Mouse (Mus musculus): ENCODE data around the gene Plvap. TPM values are rescaled to one million over a fixed set of nuclear protein-coding genes. Genes with fewer than 3 reads are reported as not detected.

The Plvap gene
- polyA plus RNA-seq, 1 experiment from 2014 or later, result 35.3 TPM

DNA sequence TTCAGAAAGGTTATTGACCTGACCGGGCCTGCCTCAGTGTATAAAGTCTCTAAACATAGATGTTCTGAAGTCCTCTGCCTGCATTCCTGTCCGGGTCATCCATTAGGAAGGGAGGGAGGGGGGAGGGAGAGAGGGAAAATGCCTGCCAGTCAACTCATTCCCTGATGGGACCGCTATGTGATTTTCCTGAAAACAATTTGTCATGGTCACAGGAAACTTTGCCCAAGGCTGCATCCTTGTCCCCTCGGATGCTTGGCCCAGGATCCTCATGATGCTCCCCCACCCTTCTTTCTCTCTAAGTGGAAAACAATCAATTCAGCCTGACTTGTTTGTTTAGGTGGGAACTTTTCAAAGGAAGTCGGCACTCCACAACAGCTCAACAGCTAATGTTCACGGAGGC lies 5.2 kb upstream of the Plvap start:
- peak; percentile 51 for DNase-seq (ENCODE audit: low spot score)

DNA sequence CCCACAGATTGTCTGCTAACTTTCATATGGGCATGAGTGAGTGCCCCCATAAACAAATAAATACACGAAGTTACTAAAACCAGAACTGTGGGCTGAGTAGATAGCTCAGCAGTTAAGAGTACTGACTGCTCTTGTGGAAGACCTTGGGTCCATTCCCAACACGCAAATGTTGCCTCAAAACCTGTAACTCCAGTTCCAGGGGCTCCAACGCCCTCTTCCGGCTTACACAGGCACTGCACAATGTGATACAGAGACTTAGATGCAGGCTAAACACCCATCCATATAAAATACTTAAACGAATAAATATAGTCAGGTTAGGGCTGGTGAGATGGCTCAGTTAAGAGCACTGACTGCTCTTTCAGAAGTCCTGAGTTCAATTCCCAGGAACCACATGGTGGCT lies 3.5 kb upstream of the Plvap start:
- H3K9me3 ChIP-seq (ENCODE audit: control insufficient read depth, low read length), result no peaks in the 10 kb centered on the region
- peaks cover 5% of the 10 kb centered on the region; the same call in 1 of the 2 replicates for H3K4me1 ChIP-seq (replicated peaks; ENCODE audit: control insufficient read depth, insufficient read depth, low read length)
- H3K36me3 ChIP-seq (ENCODE audit: control insufficient read depth, insufficient read depth, low read length), result no peaks in the 10 kb centered on the region
- H3K27ac ChIP-seq (ENCODE audit: low read depth, low read length), result no peak overlapping the region
- WGBS, result 68% methylated on average over 5 of the region's 5 CpGs
- no peak for ATAC-seq (ENCODE audit: low FRiP score)
- no peak overlapping the region for H3K4me3 ChIP-seq (ENCODE audit: low read depth, low read length)
- DNase-seq (ENCODE audit: low spot score), result no peak
- H3K4me2 ChIP-seq (replicated peaks; ENCODE audit: low read depth, low read length), result no peak overlapping the region
- no peak overlapping the region for H3K9ac ChIP-seq (ENCODE audit: low read depth, low read length)
- peaks cover 2% of the 10 kb centered on the region; the same call in 1 of the 2 replicates for H3K27me3 ChIP-seq (ENCODE audit: control insufficient read depth, insufficient read depth, low read length)

More for the DNA sequence above, 5.2 kb upstream of the Plvap start:
- no peak overlapping the region for H3K27ac ChIP-seq (ENCODE audit: low read depth, low read length)
- no peaks in the 10 kb centered on the region for H3K9me3 ChIP-seq (ENCODE audit: control insufficient read depth, low read length)
- no peak overlapping the region for H3K4me2 ChIP-seq (replicated peaks; ENCODE audit: low read depth, low read length)
- peak; percentile 25; the same call in 1 of the 2 replicates for ATAC-seq (ENCODE audit: low FRiP score)
- H3K27me3 ChIP-seq (ENCODE audit: control insufficient read depth, insufficient read depth, low read length), result no peaks in the 10 kb centered on the region
- H3K4me1 ChIP-seq (replicated peaks; ENCODE audit: control insufficient read depth, insufficient read depth, low read length), result peaks cover 5% of the 10 kb centered on the region; the same call in 1 of the 2 replicates
- WGBS, result 10% methylated on average over 6 of the region's 6 CpGs
- no peaks in the 10 kb centered on the region for H3K36me3 ChIP-seq (ENCODE audit: control insufficient read depth, insufficient read depth, low read length)
- no peak overlapping the region for H3K4me3 ChIP-seq (ENCODE audit: low read depth, low read length)
- H3K9ac ChIP-seq (ENCODE audit: low read depth, low read length), result no peak overlapping the region

DNA sequence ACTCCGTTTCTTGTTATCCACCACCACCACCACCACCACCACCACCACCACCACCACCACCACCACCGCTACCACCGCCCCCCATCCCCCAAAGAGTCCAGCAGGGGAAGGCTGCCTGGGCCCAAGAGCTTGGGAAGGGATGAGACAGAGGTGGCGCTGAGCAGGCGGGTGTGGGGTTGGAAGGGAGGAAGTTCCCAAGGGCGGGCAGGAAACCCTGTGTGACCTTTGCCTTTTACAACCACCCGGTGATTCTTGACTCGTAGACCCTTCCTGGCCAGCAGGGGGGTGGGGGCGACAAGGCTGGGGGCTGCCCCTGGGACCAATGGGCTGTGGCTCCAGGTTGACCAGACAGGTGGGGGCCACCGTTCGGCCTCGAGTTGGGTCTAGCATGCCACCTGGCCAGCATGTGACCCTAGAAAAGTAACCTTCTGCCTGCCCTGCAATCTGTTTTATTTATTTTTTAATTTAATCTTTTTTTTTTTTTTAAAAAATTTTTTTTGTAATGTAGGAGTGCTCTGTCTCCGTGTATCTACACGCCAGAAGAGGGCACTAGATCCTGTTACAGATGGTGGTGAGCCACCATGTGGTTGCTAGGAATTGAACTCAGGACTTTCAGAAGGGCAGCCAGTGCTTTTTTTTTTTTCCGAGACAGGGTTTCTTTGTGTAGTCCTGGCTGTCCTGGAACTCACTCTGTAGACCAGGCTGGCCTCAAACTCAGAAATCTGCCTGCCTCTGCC lies 1.6 kb upstream of the Plvap start:
- H3K4me3 ChIP-seq (ENCODE audit: low read depth, low read length), result no peak overlapping the region
- 72% methylated on average over 15 of the region's 15 CpGs for WGBS
- ATAC-seq (ENCODE audit: low FRiP score) (no peak), DNase-seq (ENCODE audit: low spot score) (no peak)
- H3K27ac ChIP-seq (ENCODE audit: low read depth, low read length), result no peak overlapping the region
- peaks cover 5% of the 10 kb centered on the region; the same call in 1 of the 2 replicates for H3K4me1 ChIP-seq (replicated peaks; ENCODE audit: control insufficient read depth, insufficient read depth, low read length)
- H3K9ac ChIP-seq (ENCODE audit: low read depth, low read length), result no peak overlapping the region
- peaks cover 16% of the 10 kb centered on the region for H3K27me3 ChIP-seq (ENCODE audit: control insufficient read depth, insufficient read depth, low read length)
- H3K9me3 ChIP-seq (ENCODE audit: control insufficient read depth, low read length), result no peaks in the 10 kb centered on the region
- H3K4me2 ChIP-seq (replicated peaks; ENCODE audit: low read depth, low read length), result no peak overlapping the region
- H3K36me3 ChIP-seq (ENCODE audit: control insufficient read depth, insufficient read depth, low read length), result no peaks in the 10 kb centered on the region

DNA sequence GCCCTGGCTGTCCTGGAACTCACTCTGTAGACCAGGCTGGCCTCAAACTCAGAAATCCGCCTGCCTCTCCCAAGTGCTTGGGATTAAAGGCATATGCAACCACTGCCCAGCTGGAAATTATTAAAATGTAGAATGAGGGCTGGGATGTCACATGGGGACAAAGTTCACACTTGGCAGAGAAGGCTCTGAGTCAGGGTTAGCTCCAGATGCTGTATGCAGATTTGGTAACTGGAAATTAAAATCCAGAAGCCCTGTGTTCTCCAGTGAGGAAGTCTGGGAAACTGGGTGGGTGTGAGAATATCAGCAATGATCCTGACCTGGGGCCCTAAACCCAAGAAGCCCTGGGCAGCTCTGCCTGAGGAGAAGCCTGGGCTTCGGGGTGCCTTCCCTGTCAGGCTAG lies 2.2 kb downstream of the Plvap start:
- Histone ChIP-seq H3K4me1 (replicated peaks; ENCODE audit: control insufficient read depth, insufficient read depth, low read length) (peaks cover 4% of the 10 kb centered on the region; the same call in 1 of the 2 replicates), H3K27me3 (ENCODE audit: control insufficient read depth, insufficient read depth, low read length) (peaks cover 43% of the 10 kb centered on the region), H3K27ac (ENCODE audit: low read depth, low read length) (no peak overlapping the region), H3K36me3 (ENCODE audit: control insufficient read depth, insufficient read depth, low read length) (no peaks in the 10 kb centered on the region), H3K9me3 (ENCODE audit: control insufficient read depth, low read length) (no peaks in the 10 kb centered on the region), H3K4me3 (ENCODE audit: low read depth, low read length) (no peak overlapping the region), H3K9ac (ENCODE audit: low read depth, low read length) (no peak overlapping the region), H3K4me2 (replicated peaks; ENCODE audit: low read depth, low read length) (no peak overlapping the region)
- DNase-seq (ENCODE audit: low spot score) (no peak), ATAC-seq (ENCODE audit: low FRiP score) (no peak)
- 84% methylated on average over 2 of the region's 2 CpGs for WGBS

DNA sequence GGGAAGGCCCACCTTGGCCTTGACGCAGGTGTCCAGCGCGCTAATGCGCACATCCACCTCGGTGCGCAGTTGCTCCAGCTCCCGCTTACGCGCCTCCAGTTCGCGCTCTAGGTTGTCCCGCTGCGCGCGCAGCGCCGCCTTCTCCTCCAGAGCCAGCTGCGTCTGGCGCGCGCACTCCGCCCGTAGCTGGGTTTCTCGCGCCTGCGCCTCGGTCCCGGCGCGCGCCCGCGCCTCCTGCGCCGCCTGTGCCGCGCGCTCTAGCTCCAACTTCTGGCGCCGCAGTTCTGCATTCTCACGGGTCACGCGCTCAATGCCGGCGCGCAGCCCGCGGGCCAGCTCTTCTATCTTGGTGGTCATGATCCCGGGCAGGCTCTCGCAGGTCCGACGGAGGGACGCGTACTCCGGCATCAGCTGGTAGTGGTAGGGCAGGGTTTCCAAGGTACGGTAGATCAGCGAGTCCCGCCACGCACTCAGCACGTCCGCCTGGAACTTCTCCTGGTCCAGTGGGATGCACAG lies 3.9 kb downstream of the Plvap start:
- DNase-seq (ENCODE audit: low spot score), result peak; percentile 90
- H3K9ac ChIP-seq (ENCODE audit: low read depth, low read length), result no peak overlapping the region
- peaks cover 43% of the 10 kb centered on the region for H3K27me3 ChIP-seq (ENCODE audit: control insufficient read depth, insufficient read depth, low read length)
- H3K36me3 ChIP-seq (ENCODE audit: control insufficient read depth, insufficient read depth, low read length), result no peaks in the 10 kb centered on the region
- WGBS, result under 1% methylated on average over 53 of the region's 61 CpGs
- H3K27ac ChIP-seq (ENCODE audit: low read depth, low read length), result no peak overlapping the region
- peak overlapping the region; percentile 58 for H3K4me2 ChIP-seq (replicated peaks; ENCODE audit: low read depth, low read length)
- H3K4me1 ChIP-seq (replicated peaks; ENCODE audit: control insufficient read depth, insufficient read depth, low read length), result peaks cover 4% of the 10 kb centered on the region; the same call in 1 of the 2 replicates
- H3K4me3 ChIP-seq (ENCODE audit: low read depth, low read length), result peak overlapping the region; percentile 37
- H3K9me3 ChIP-seq (ENCODE audit: control insufficient read depth, low read length), result no peaks in the 10 kb centered on the region
- ATAC-seq (ENCODE audit: low FRiP score), result peak; percentile 77

DNA sequence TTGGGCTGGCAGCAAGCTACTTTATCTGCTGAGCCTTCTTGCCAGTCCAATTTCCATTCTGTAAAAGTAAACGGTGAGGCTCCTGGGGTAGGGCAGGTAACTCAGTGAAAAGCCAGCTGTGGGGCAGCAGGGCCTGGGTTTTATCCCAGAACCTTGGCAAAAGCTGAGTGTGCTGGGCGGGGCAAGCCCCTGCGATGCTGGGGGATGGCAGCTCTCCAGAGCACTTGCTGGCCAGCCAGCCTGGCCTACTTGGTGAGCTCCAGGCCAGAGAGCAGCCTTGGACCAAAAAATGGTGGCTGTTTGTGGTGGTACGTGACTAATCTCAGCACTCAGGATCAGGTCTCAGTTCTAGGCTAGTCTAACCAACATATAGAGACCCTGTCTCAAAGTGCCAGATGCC lies 5.6 kb downstream of the Plvap start:
- DNase-seq (ENCODE audit: low spot score), result no peak
- Histone ChIP-seq H3K9ac (ENCODE audit: low read depth, low read length) (no peak overlapping the region), H3K27me3 (ENCODE audit: control insufficient read depth, insufficient read depth, low read length) (peaks cover 43% of the 10 kb centered on the region), H3K4me2 (replicated peaks; ENCODE audit: low read depth, low read length) (no peak overlapping the region), H3K4me3 (ENCODE audit: low read depth, low read length) (no peak overlapping the region), H3K4me1 (replicated peaks; ENCODE audit: control insufficient read depth, insufficient read depth, low read length) (peaks cover 4% of the 10 kb centered on the region; the same call in 1 of the 2 replicates), H3K27ac (ENCODE audit: low read depth, low read length) (no peak overlapping the region), H3K9me3 (ENCODE audit: control insufficient read depth, low read length) (no peaks in the 10 kb centered on the region), H3K36me3 (ENCODE audit: control insufficient read depth, insufficient read depth, low read length) (no peaks in the 10 kb centered on the region)
- 84% methylated on average over 4 of the region's 4 CpGs for WGBS
- ATAC-seq (ENCODE audit: low FRiP score), result no peak

DNA sequence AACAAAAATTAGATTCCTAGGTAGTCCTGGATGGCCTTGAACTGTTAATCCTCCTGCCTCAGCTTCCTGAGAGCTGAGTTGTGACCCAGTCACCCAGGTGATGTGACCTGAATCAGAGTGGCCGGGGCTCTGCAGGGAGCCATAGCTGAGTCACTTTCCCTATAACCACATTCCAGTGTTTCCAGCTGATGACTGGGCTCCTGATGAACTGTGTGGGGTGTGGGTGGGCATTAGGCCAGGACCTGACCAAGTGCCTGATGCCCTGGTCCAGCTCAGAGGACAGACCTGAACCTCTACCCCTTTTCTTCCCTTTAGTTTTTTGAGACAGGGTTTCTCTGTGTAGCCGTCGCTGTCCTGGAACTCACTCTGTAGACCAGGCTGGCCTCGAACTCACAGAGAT lies 6.2 kb downstream of the Plvap start:
- H3K36me3 ChIP-seq (ENCODE audit: control insufficient read depth, insufficient read depth, low read length), result no peaks in the 10 kb centered on the region
- DNase-seq (ENCODE audit: low spot score), result no peak
- peaks cover 4% of the 10 kb centered on the region; the same call in 1 of the 2 replicates for H3K4me1 ChIP-seq (replicated peaks; ENCODE audit: control insufficient read depth, insufficient read depth, low read length)
- H3K9ac ChIP-seq (ENCODE audit: low read depth, low read length), result no peak overlapping the region
- no peaks in the 10 kb centered on the region for H3K9me3 ChIP-seq (ENCODE audit: control insufficient read depth, low read length)
- peaks cover 43% of the 10 kb centered on the region for H3K27me3 ChIP-seq (ENCODE audit: control insufficient read depth, insufficient read depth, low read length)
- ATAC-seq (ENCODE audit: low FRiP score), result no peak
- no peak overlapping the region for H3K4me3 ChIP-seq (ENCODE audit: low read depth, low read length)
- no peak overlapping the region for H3K27ac ChIP-seq (ENCODE audit: low read depth, low read length)
- no peak overlapping the region for H3K4me2 ChIP-seq (replicated peaks; ENCODE audit: low read depth, low read length)
- WGBS, result 92% methylated on average over 4 of the region's 4 CpGs

DNA sequence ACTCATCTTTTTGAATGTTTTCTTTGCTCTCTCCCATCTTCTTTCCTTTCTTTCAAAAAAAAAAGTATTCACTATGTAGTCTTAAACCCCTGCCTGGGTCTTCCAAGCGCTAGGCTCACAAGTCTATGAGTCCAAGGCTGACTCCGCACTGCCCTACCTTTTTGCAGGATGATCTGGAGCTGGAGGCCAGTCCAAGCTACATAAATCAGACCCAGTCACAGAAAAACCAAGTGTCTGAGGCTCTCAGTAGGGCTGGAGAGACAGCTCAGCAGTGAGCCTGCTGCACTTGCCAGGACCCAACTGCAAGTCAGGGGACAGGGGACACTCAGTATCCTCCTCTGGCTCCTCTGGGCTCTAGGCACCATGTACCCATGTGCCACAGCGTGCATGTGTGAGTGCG lies 7.2 kb downstream of the Plvap start:
- Histone ChIP-seq H3K4me2 (replicated peaks; ENCODE audit: low read depth, low read length) (no peak overlapping the region), H3K9me3 (ENCODE audit: control insufficient read depth, low read length) (no peaks in the 10 kb centered on the region), H3K4me1 (replicated peaks; ENCODE audit: control insufficient read depth, insufficient read depth, low read length) (peaks cover 4% of the 10 kb centered on the region; the same call in 1 of the 2 replicates), H3K27me3 (ENCODE audit: control insufficient read depth, insufficient read depth, low read length) (peaks cover 34% of the 10 kb centered on the region), H3K36me3 (ENCODE audit: control insufficient read depth, insufficient read depth, low read length) (no peaks in the 10 kb centered on the region), H3K27ac (ENCODE audit: low read depth, low read length) (no peak overlapping the region), H3K4me3 (ENCODE audit: low read depth, low read length) (no peak overlapping the region), H3K9ac (ENCODE audit: low read depth, low read length) (no peak overlapping the region)
- 91% methylated on average over 4 of the region's 4 CpGs for WGBS
- DNase-seq (ENCODE audit: low spot score) (no peak), ATAC-seq (ENCODE audit: low FRiP score) (no peak)
